Mouse (Mus musculus): Measurements from ENCODE around the gene Copb1. TPM values are rescaled to one million over a fixed set of nuclear protein-coding genes. Genes with fewer than 3 reads are reported as not detected.

Gene Copb1
- total and polyA plus RNA-seq, 2 experiments from 2014 or later, result 52.9 to 54.1 TPM

GRCm38 (mm10) chr7:114176588-114176987, 77.9 kb downstream of the Copb1 start:
- no peaks in the 10 kb centered on the region for H3K36me3 ChIP-seq (replicated peaks; ENCODE audit: control insufficient read depth, insufficient read depth, low read length)
- no peak overlapping the region for H3K9ac ChIP-seq (replicated peaks; ENCODE audit: low read depth, low read length)
- no peak for TF ChIP-seq CTCF (IDR thresholded peaks at IDR 0.05; ENCODE audit: low read depth)
- TF ChIP-seq EP300 (IDR thresholded peaks at IDR 0.05; ENCODE audit: low read depth), result no peak
- H3K4me3 ChIP-seq (ENCODE audit: low read depth, low read length), result no peak overlapping the region
- no peak overlapping the region for H3K4me2 ChIP-seq (ENCODE audit: low read depth, low read length)
- H3K27ac ChIP-seq (ENCODE audit: low read depth), result no peak overlapping the region
- no peaks in the 10 kb centered on the region for H3K9me3 ChIP-seq (replicated peaks; ENCODE audit: control insufficient read depth, low read length)
- no peaks in the 10 kb centered on the region for H3K27me3 ChIP-seq (ENCODE audit: control insufficient read depth, insufficient read depth, low read length)
- H3K4me1 ChIP-seq (ENCODE audit: control insufficient read depth, insufficient read depth), result peaks cover 8% of the 10 kb centered on the region
- ATAC-seq (ENCODE audit: insufficient read depth, low read depth), result no peak
- 23% methylated on average over 2 of the region's 2 CpGs for WGBS
- no peak for DNase-seq (ENCODE audit: low spot score)

GRCm38 (mm10) chr7:114171354-114172097, 83.0 kb downstream of the Copb1 start:
- ATAC-seq (ENCODE audit: insufficient read depth, low read depth), result peak; percentile 50

GRCm38 (mm10) chr7:114169996-114170395, 84.5 kb downstream of the Copb1 start:
- H3K36me3 ChIP-seq (replicated peaks; ENCODE audit: control insufficient read depth, insufficient read depth, low read length), result no peaks in the 10 kb centered on the region
- no peak overlapping the region for H3K4me2 ChIP-seq (ENCODE audit: low read depth, low read length)
- peaks cover 23% of the 10 kb centered on the region for H3K4me1 ChIP-seq (ENCODE audit: control insufficient read depth, insufficient read depth)
- H3K27me3 ChIP-seq (ENCODE audit: control insufficient read depth, insufficient read depth, low read length), result no peaks in the 10 kb centered on the region
- ATAC-seq (ENCODE audit: insufficient read depth, low read depth), result peak; percentile 65; the same call in 1 of the 2 replicates
- 50% methylated on average over 4 of the region's 4 CpGs for WGBS
- H3K9me3 ChIP-seq (replicated peaks; ENCODE audit: control insufficient read depth, low read length), result no peaks in the 10 kb centered on the region
- H3K4me3 ChIP-seq (ENCODE audit: low read depth, low read length), result no peak overlapping the region
- TF ChIP-seq CTCF (IDR thresholded peaks at IDR 0.05; ENCODE audit: low read depth), result no peak
- TF ChIP-seq EP300 (IDR thresholded peaks at IDR 0.05; ENCODE audit: low read depth), result no peak
- H3K9ac ChIP-seq (replicated peaks; ENCODE audit: low read depth, low read length), result no peak overlapping the region
- peak overlapping the region; percentile 59 for H3K27ac ChIP-seq (ENCODE audit: low read depth)
- DNase-seq (ENCODE audit: low spot score), result peak; percentile 65

More at GRCm38 (mm10) chr7:114171354-114172097, 83.0 kb downstream of the Copb1 start:
- 19% methylated on average over 8 of the region's 8 CpGs for WGBS
- H3K4me2 ChIP-seq (ENCODE audit: low read depth, low read length), result no peak overlapping the region
- H3K9ac ChIP-seq (replicated peaks; ENCODE audit: low read depth, low read length), result 0 out of 2 replicates have a peak overlapping the region, but pooled peaks have one; percentile 12
- H3K4me3 ChIP-seq (ENCODE audit: low read depth, low read length), result no peak overlapping the region
- peak overlapping the region; percentile 74 for H3K27ac ChIP-seq (ENCODE audit: low read depth)
- peak; percentile 50 for DNase-seq (ENCODE audit: low spot score)
- TF ChIP-seq CTCF (IDR thresholded peaks at IDR 0.05; ENCODE audit: low read depth), result no peak
- TF ChIP-seq EP300 (IDR thresholded peaks at IDR 0.05; ENCODE audit: low read depth), result no peak
- H3K9me3 ChIP-seq (replicated peaks; ENCODE audit: control insufficient read depth, low read length), result no peaks in the 10 kb centered on the region
- H3K4me1 ChIP-seq (ENCODE audit: control insufficient read depth, insufficient read depth), result peaks cover 23% of the 10 kb centered on the region
- no peaks in the 10 kb centered on the region for H3K36me3 ChIP-seq (replicated peaks; ENCODE audit: control insufficient read depth, insufficient read depth, low read length)
- no peaks in the 10 kb centered on the region for H3K27me3 ChIP-seq (ENCODE audit: control insufficient read depth, insufficient read depth, low read length)

GRCm38 (mm10) chr7:114169381-114169780, 85.1 kb downstream of the Copb1 start:
- H3K4me2 ChIP-seq (ENCODE audit: low read depth, low read length), result no peak overlapping the region
- peaks cover 23% of the 10 kb centered on the region for H3K4me1 ChIP-seq (ENCODE audit: control insufficient read depth, insufficient read depth)
- no peaks in the 10 kb centered on the region for H3K9me3 ChIP-seq (replicated peaks; ENCODE audit: control insufficient read depth, low read length)
- H3K4me3 ChIP-seq (ENCODE audit: low read depth, low read length), result no peak overlapping the region
- H3K27ac ChIP-seq (ENCODE audit: low read depth), result no peak overlapping the region
- no peaks in the 10 kb centered on the region for H3K27me3 ChIP-seq (ENCODE audit: control insufficient read depth, insufficient read depth, low read length)
- 75% methylated on average over 2 of the region's 2 CpGs for whole genome bisulfite sequencing
- ATAC-seq (ENCODE audit: insufficient read depth, low read depth) (no peak), DNase-seq (ENCODE audit: low spot score) (no peak)
- no peak for TF ChIP-seq CTCF (IDR thresholded peaks at IDR 0.05; ENCODE audit: low read depth)
- TF ChIP-seq EP300 (IDR thresholded peaks at IDR 0.05; ENCODE audit: low read depth), result no peak
- H3K36me3 ChIP-seq (replicated peaks; ENCODE audit: control insufficient read depth, insufficient read depth, low read length), result no peaks in the 10 kb centered on the region
- no peak overlapping the region for H3K9ac ChIP-seq (replicated peaks; ENCODE audit: low read depth, low read length)

Other genes starting within 250 kb of the Copb1 start
- gene Rras2, start 136.9 kb downstream of the Copb1 start, total RNA-seq (2014; rRNA removed; ENCODE audit: low replicate concordance), result 72.8 and 137 TPM in 2 replicates
- 37.4 and 39.4 TPM in 2 replicates for gene Rras2, start 136.9 kb downstream of the Copb1 start, polyA plus RNA-seq (2015; fragmentation: Nextera tagmentation; extraction: Ambion mirVana)
- 157 and 196 TPM in 2 replicates for gene Psma1, start 21.4 kb upstream of the Copb1 start, total RNA-seq (2014; rRNA removed; ENCODE audit: low replicate concordance)
- 304 and 320 TPM in 2 replicates for gene Psma1, start 21.4 kb upstream of the Copb1 start, polyA plus RNA-seq (2015; fragmentation: Nextera tagmentation; extraction: Ambion mirVana)
- 7.5 and 13.7 TPM in 2 replicates for gene Pde3b, start 160.6 kb upstream of the Copb1 start, total RNA-seq (2014; rRNA removed; ENCODE audit: low replicate concordance)
- gene Pde3b, start 160.6 kb upstream of the Copb1 start, polyA plus RNA-seq (2015; fragmentation: Nextera tagmentation; extraction: Ambion mirVana), result 1.7 and 1.9 TPM in 2 replicates